Mouse (Mus musculus) inflammation-experienced regulatory T-cells, adult 6 months (primary cell): Measurements from ENCODE around the gene Pdzrn3. TPM values are rescaled to one million over a fixed set of nuclear protein-coding genes. Genes with fewer than 3 reads are reported as not detected.

Experiments used
- ATAC-seq: one replicate; pipeline ENCODE4 v1.8.0; 2017
- polyA plus RNA-seq, 3 experiments: library from polyadenylated mRNA; unstranded; fragments of 100-300 nt; shearing (Covaris generic); gene quantifications; one replicate each; pipeline ENCODE4 v1.2.1; 2017

Gene Pdzrn3
- polyA plus RNA-seq, 3 experiments from 2014 or later: not detected

- no peak for ATAC-seq
Observed at GRCm38 (mm10) chr6:101194386-101194925, 183.2 kb downstream of the Pdzrn3 start.

GRCm38 (mm10) chr6:101191576-101191975 is 186.1 kb downstream of the Pdzrn3 start:
- ATAC-seq: no peak

- no peak for ATAC-seq
Observed at GRCm38 (mm10) chr6:101187322-101187721, 190.4 kb downstream of the Pdzrn3 start.

GRCm38 (mm10) chr6:101186887-101187286 is 190.8 kb downstream of the Pdzrn3 start:
- ATAC-seq: no peak

GRCm38 (mm10) chr6:101184103-101184785 is 193.5 kb downstream of the Pdzrn3 start:
- ATAC-seq: no peak

DNA sequence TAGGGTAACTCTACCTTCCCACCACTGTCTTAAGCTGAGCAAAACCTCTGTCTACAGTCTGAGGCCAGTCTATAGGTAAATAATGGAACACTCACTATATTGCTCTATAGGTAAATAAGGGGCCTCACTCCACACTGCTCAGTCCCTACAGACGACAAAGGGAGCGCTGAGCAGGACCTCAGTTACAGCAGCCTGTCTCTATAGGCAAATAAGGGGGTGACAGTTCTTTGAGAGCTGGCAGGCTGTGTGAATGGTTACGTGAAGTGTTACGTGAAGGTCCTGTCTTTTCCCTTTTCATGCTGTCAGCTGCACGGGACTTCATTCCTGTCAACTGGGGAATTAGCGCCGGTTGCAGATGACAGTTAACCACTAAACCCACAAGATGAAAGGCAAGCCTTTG is 207.0 kb downstream of the Pdzrn3 start:
- no peak for ATAC-seq

DNA sequence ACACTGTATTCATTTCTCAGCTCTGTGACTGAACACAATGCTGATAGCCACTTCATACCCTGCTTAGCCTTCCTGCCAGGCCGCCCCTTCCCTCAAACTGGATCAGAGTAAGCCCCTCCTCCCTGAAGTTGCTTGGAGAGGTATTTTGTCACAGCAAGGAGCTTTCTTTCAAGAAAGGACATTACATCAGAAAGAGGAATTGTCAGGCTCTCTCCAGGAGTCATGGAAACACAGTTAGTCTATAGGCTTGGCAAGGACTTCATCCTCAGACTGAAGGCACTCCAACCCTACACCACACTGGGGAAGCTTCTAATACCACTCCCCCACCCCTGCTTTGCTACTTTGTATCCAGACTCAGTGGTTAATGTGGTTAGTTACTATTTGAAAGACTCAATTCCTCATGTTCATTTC is 224.2 kb downstream of the Pdzrn3 start:
- ATAC-seq: no peak

DNA sequence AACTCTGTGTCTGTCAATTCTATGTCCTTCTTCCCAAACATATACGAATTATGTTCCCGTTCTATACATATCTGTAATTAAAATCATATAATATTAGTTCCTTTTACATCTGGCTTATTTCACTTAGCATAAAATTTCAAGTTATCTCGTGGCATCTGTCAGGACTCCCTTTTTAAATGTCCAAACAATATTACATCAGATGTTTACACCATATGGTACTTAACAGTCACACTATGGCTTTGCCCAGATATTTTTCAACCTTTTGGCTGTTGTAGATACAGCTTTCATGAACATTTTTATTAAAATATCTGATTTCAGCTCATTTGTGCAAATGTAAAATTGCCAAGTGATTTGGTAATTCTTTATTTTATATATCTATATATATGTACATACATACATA is 242.3 kb downstream of the Pdzrn3 start:
- ATAC-seq: no peak

DNA sequence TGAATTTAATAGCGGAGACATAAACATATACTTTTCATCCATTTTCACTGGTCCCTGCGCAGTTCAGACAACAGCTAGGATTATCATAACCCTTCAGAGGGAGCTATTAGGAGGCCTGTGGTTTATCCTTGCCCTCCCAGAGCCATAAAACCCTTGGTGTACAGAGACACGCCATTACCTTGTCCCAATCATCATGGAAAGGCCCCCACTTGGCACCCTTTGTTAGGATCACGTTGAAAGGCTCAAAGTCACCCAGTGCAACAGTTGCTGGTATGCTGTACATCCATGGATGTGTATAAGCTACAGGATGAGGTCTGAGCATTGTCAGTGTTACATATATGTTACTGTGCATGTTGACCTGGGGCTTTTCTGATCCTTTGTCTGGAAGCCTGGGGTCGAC is 252.3 kb downstream of the Pdzrn3 start:
- ATAC-seq: no peak

- no peak for ATAC-seq
Observed at GRCm38 (mm10) chr6:101108951-101109350, 268.7 kb downstream of the Pdzrn3 start.

DNA sequence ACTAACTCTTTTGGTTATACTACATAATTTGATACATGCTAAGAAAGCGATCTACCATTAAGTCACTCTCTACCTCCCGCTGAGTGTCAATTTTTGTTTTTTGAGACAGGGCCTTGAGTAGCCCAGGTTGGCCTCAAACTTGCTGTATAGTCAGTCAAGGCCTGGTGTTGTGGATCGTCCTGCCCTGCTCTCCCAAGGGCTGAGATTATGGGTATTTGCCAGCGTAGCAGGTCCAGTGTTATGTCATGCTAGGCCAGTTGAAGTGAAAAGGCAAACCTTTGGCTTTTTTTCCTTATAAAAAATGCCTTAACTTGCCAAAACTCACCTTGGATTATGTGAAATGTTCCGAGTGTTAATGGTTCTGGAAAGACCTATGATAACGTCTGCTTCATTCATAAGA is 274.2 kb downstream of the Pdzrn3 start:
- no peak for ATAC-seq

DNA sequence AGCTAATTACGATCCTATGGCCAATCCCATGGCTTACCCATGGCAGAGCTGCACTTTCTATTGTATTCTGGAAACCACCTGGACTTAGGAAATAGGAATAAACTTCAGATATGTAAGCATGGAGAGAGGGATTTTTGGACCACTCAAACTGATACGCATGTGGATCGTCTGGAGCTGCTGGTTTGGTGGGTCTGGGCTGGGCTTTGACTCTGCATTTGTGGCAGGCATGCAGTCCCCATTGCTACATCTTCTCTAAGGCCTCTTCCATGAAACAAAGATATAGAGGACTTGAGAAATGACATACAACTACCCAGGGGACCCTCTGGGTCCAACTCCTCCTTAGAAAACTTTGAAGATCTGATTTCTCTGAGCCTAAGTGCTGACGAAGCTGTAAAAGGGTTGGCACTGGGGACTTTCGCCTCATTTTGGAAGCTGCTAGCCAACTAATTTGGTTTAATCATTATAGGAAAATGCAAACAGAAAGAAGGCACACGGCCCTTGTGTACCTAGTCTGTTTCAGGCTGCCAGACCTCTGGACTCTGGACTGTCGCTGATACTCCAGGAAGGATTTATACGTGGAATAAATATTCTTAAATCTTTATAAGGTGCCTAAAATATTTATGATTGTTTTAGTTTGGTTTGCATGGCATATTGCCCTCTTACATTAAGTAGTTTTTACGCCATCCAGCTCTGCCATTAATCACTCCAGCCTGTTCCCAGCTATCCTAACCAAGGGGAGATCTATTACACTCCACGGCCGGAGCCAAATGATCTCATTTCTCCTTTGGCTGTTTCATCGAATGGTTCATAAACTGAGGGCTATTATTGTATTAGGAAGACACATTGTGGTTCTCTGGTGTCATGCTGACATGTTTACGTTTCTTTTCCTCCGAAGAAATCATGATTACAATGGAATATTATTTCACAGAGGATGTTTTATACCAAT is 275.7 kb downstream of the Pdzrn3 start:
- ATAC-seq: no peak
